27 mouse cellular contexts compared by ENCODE assay signal in the genomic region with DNA sequence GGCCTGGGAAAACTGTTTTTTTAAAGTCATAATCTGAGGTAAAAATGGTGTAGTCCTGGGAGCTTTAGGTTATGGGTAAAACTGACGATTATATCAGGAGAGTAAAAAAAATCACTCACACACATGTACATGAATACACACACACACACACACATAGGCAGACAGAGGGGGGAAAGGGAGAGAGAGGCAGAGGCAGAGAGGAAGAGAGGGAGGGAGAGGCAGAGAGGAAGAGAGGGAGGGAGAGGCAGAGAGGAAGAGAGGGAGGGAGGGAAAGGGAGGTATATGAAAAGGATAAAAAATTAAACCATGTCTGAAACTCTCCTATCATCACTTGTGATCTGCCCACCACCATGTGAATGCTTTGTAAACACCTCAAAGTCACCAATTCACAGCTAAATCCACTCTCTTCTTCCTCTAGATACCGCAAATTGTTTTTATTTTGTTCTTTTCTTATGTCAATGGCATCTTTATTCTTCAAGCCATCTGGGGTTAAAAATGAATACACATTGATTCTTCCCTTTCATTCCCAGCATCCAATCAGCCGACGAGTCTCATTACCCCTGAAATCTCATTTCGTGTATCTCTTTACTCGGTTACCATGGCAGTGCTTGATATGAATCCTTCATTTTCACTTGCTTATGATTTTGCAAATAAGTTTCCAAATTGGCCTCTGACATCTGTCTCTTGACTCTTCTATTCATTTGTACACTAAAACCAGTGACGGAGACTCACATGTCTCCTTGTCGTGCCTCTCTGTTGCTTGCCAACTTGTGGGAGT.
"Had no signal": no experiment of that assay in that cellular context is flagged by ENCODE, and none has a peak within 500 bp of the region (broad histone marks: within the 10 kb centered on the region; RNA-seq: fewer than 3 reads in every experiment).

No protein-coding gene starts in this region.

- H3K27me3 ChIP-seq: heart, embryonic 13.5 days; heart, embryonic 15.5 days; hindbrain, embryonic 12.5 days; intestine, embryonic 15.5 days; limb, embryonic 12.5 days; liver, embryonic 13.5 days; liver, embryonic 15.5 days had no signal

- H3K4me3 ChIP-seq: heart, adult 2 months; heart, embryonic 13.5 days; heart, embryonic 15.5 days; hindbrain, embryonic 10.5 days; hindbrain, embryonic 12.5 days; intestine, embryonic 15.5 days; layer of hippocampus, adult 2 months; left cerebral cortex, adult 2 months; limb, embryonic 10.5 days; limb, embryonic 12.5 days; liver, embryonic 13.5 days; liver, embryonic 15.5 days had no signal

- H3K9ac ChIP-seq: heart, embryonic 13.5 days; heart, embryonic 15.5 days; hindbrain, embryonic 12.5 days; hindbrain, embryonic 14.5 days; intestine, embryonic 15.5 days; limb, embryonic 12.5 days; liver, embryonic 13.5 days; liver, embryonic 15.5 days; liver, postnatal 0 days had no signal

- H3K9me3 ChIP-seq: heart, embryonic 13.5 days; heart, embryonic 15.5 days; hindbrain, embryonic 10.5 days; hindbrain, embryonic 12.5 days; intestine, embryonic 15.5 days; limb, embryonic 10.5 days; limb, embryonic 12.5 days; liver, embryonic 13.5 days; liver, embryonic 15.5 days had no signal

- H3K4me2 ChIP-seq: heart, embryonic 11.5 days; heart, embryonic 13.5 days; heart, embryonic 15.5 days; hindbrain, embryonic 12.5 days; hindbrain, embryonic 14.5 days; intestine, embryonic 15.5 days; limb, embryonic 12.5 days; liver, embryonic 11.5 days; liver, embryonic 13.5 days; liver, embryonic 15.5 days had no signal

- H3K36me3 ChIP-seq: heart, embryonic 13.5 days; heart, embryonic 15.5 days; hindbrain, embryonic 10.5 days; hindbrain, embryonic 12.5 days; intestine, embryonic 15.5 days; limb, embryonic 10.5 days; limb, embryonic 12.5 days; liver, embryonic 13.5 days; liver, embryonic 15.5 days had no signal

- H3K27ac ChIP-seq: heart, adult 2 months; heart, embryonic 13.5 days; heart, embryonic 15.5 days; hindbrain, embryonic 10.5 days; hindbrain, embryonic 12.5 days; hindbrain, embryonic 14.5 days; intestine, embryonic 15.5 days; layer of hippocampus, adult 2 months; left cerebral cortex, adult 2 months; limb, embryonic 10.5 days; limb, embryonic 12.5 days; liver, embryonic 13.5 days; liver, embryonic 15.5 days had no signal

- DNase-seq: gastrocnemius, postnatal 14 days; heart, adult 2 months; heart, postnatal 4 days; kidney, adult 18-20 months; kidney, adult 8-10 months; kidney, postnatal 10 days; kidney, postnatal 25 days; kidney, postnatal 4 days; liver; liver, embryonic 13.5 days; liver, postnatal 0 days had no signal

- H3K4me1 ChIP-seq: heart, embryonic 13.5 days; heart, embryonic 15.5 days; hindbrain, embryonic 12.5 days; intestine, embryonic 15.5 days; limb, embryonic 10.5 days; limb, embryonic 12.5 days; liver, embryonic 13.5 days; liver, embryonic 15.5 days had no signal

- ATAC-seq: hindbrain, embryonic 16.5 days; inflammation-experienced regulatory T-cells, adult 6 months; intestine, embryonic 15.5 days; intestine, postnatal 0 days; liver, postnatal 0 days had no signal
